Mouse (Mus musculus) C2C12 (cell line): ENCODE data around the gene Mylk2. TPM values are rescaled to one million over a fixed set of nuclear protein-coding genes. Genes with fewer than 3 reads are reported as not detected.

Experiments used
- H3K27me3 ChIP-seq: one replicate; pipeline ENCODE4 v1.6.1; 2011; ENCODE audit not compliant: control insufficient read depth, insufficient read depth, insufficient read length
- H3K36me3 ChIP-seq: one replicate; pipeline ENCODE4 v1.6.1; 2011; ENCODE audit not compliant: control insufficient read depth, insufficient read depth
- H3K4me3 ChIP-seq: one replicate; pipeline ENCODE4 v1.5.1; 2011; ENCODE audit warnings: mild to moderate bottlenecking, control low read depth; ENCODE audit not compliant: poor library complexity, insufficient read depth, severe bottlenecking
- H3K79me2 ChIP-seq: one replicate; pipeline ENCODE4 v1.6.1; 2011; ENCODE audit not compliant: control insufficient read depth, insufficient read depth
- H3K79me3 ChIP-seq: one replicate; pipeline ENCODE4 v1.6.1; 2011; ENCODE audit warnings: low read depth, control low read depth
- H3ac ChIP-seq: one replicate; pipeline ENCODE3; 2011; ENCODE audit warnings: low read depth; ENCODE audit not compliant: control insufficient read depth, insufficient read length
- CEBPB ChIP-seq: IDR thresholded peaks from one replicate; pipeline ENCODE4 v1.6.1; 2011; ENCODE audit warnings: low read depth, mild to moderate bottlenecking, control low read depth, moderate library complexity
- CTCF ChIP-seq: IDR thresholded peaks from one replicate; pipeline ENCODE4 v1.5.1; 2011; ENCODE audit not compliant: control insufficient read depth, insufficient read depth, insufficient read length
- FOSL1 ChIP-seq: IDR thresholded peaks from one replicate; pipeline ENCODE4 v1.8.0; 2011; ENCODE audit warnings: mild to moderate bottlenecking, low read length; ENCODE audit not compliant: poor library complexity, insufficient read depth, severe bottlenecking
- MAX ChIP-seq: IDR thresholded peaks from one replicate; pipeline ENCODE4 v1.6.1; 2011; ENCODE audit warnings: mild to moderate bottlenecking, control low read depth
- MYOD1 ChIP-seq: IDR thresholded peaks from one replicate; pipeline ENCODE4 v1.6.1; 2011; ENCODE audit warnings: low read depth; ENCODE audit not compliant: control insufficient read depth, insufficient read length
- MYOG ChIP-seq: IDR thresholded peaks from one replicate; pipeline ENCODE4 v1.6.1; 2011; ENCODE audit not compliant: control insufficient read depth, insufficient read length; ENCODE audit errors: extremely low read depth
- USF1 ChIP-seq: IDR thresholded peaks from one replicate; pipeline ENCODE4 v1.6.1; 2011; ENCODE audit warnings: low read depth, mild to moderate bottlenecking, control low read depth, moderate library complexity
- polyA plus RNA-seq: library from polyadenylated mRNA; unstranded; fragments of >200 nt; fragmentation: generic; extraction: Trizol; gene quantifications from one replicate; pipeline ENCODE4 v1.2.1, GENCODE M21; 2012; ENCODE audit warnings: missing spikeins

The Mylk2 gene
- polyA plus RNA-seq, 1 experiment: 3.9 TPM

- no peaks in the 10 kb centered on the region for H3K27me3 ChIP-seq
- TF ChIP-seq MAX: no peak
- TF ChIP-seq MYOG: no peak
- H3ac ChIP-seq: no peak overlapping the region
- H3K79me3 ChIP-seq: no peaks in the 10 kb centered on the region
- peaks cover 98% of the 10 kb centered on the region for H3K36me3 ChIP-seq
- no peak overlapping the region for H3K4me3 ChIP-seq
- no peaks in the 10 kb centered on the region for H3K79me2 ChIP-seq
Measured at GRCm38 (mm10) chr2:152884101-152884645, 27.0 kb upstream of the Mylk2 start.

GRCm38 (mm10) chr2:152887230-152887629 is 23.9 kb upstream of the Mylk2 start:
- H3K79me2 ChIP-seq: no peaks in the 10 kb centered on the region
- no peaks in the 10 kb centered on the region for H3K79me3 ChIP-seq
- H3K27me3 ChIP-seq: no peaks in the 10 kb centered on the region
- H3K4me3 ChIP-seq: no peak overlapping the region
- H3K36me3 ChIP-seq: peaks cover 96% of the 10 kb centered on the region
- TF ChIP-seq CTCF (peak; percentile 5), CEBPB (no peak), MYOD1 (no peak)
- H3ac ChIP-seq: no peak overlapping the region

- Histone ChIP-seq H3K4me3 (no peak overlapping the region), H3K79me3 (no peaks in the 10 kb centered on the region), H3K36me3 (peaks cover 96% of the 10 kb centered on the region), H3K79me2 (no peaks in the 10 kb centered on the region), H3K27me3 (no peaks in the 10 kb centered on the region), H3ac (no peak overlapping the region)
- TF ChIP-seq MYOD1 (no peak), MYOG (no peak), CEBPB (no peak), MAX (no peak), USF1 (no peak), CTCF (no peak), FOSL1 (no peak)
Measured at GRCm38 (mm10) chr2:152888774-152889173, 22.4 kb upstream of the Mylk2 start.

GRCm38 (mm10) chr2:152895834-152896233 is 15.3 kb upstream of the Mylk2 start:
- Histone ChIP-seq H3K79me3 (no peaks in the 10 kb centered on the region), H3K79me2 (no peaks in the 10 kb centered on the region), H3K36me3 (peaks cover 64% of the 10 kb centered on the region), H3K4me3 (no peak overlapping the region), H3K27me3 (no peaks in the 10 kb centered on the region), H3ac (no peak overlapping the region)
- no peak for TF ChIP-seq USF1
- no peak for TF ChIP-seq CTCF
- TF ChIP-seq MYOG: no peak
- TF ChIP-seq CEBPB: no peak
- TF ChIP-seq MYOD1: no peak
- no peak for TF ChIP-seq FOSL1
- TF ChIP-seq MAX: no peak

- no peaks in the 10 kb centered on the region for H3K79me2 ChIP-seq
- no peak overlapping the region for H3ac ChIP-seq
- H3K36me3 ChIP-seq: peaks cover 53% of the 10 kb centered on the region
- no peak for TF ChIP-seq MYOG
- no peak for TF ChIP-seq CEBPB
- TF ChIP-seq CTCF: no peak
- TF ChIP-seq MAX: no peak
- TF ChIP-seq MYOD1: no peak
- no peak for TF ChIP-seq FOSL1
- no peak for TF ChIP-seq USF1
- no peaks in the 10 kb centered on the region for H3K79me3 ChIP-seq
- H3K27me3 ChIP-seq: no peaks in the 10 kb centered on the region
- no peak overlapping the region for H3K4me3 ChIP-seq
Measured at GRCm38 (mm10) chr2:152896926-152897325, 14.2 kb upstream of the Mylk2 start.

- no peak overlapping the region for H3ac ChIP-seq
- H3K79me2 ChIP-seq: no peaks in the 10 kb centered on the region
- H3K79me3 ChIP-seq: no peaks in the 10 kb centered on the region
- peaks cover 32% of the 10 kb centered on the region for H3K36me3 ChIP-seq
- no peak overlapping the region for H3K4me3 ChIP-seq
- TF ChIP-seq CEBPB (no peak), MYOD1 (no peak), FOSL1 (no peak), USF1 (no peak), MAX (no peak)
- no peaks in the 10 kb centered on the region for H3K27me3 ChIP-seq
Measured at GRCm38 (mm10) chr2:152899011-152899410, 12.1 kb upstream of the Mylk2 start.
